Mouse (Mus musculus) megakaryocyte-erythroid progenitor cell, adult 5 weeks (primary cell): Measurements from ENCODE around the gene Shisa3. TPM values are rescaled to one million over a fixed set of nuclear protein-coding genes. Genes with fewer than 3 reads are reported as not detected.

Experiments
- polyA plus RNA-seq: library from polyadenylated mRNA; stranded (reverse); fragments of >175 nt; gene quantifications from 2 replicates; pipeline ENCODE4 v1.2.3, GENCODE M21; 2012

Gene Shisa3
- polyA plus RNA-seq, result 0.13 and 0.17 TPM in 2 replicates

GRCm38 (mm10) chr5:67607804-67608673 is at the start of gene Shisa3:
Gene Shisa3 (plus strand): TSS chr5:67607882.

Other genes starting within 250 kb of the Shisa3 start
- gene Bend4, start 179.6 kb upstream of the Shisa3 start, polyA plus RNA-seq, result 0.49 and 1.1 TPM in 2 replicates
- gene Atp8a1, start 239.6 kb downstream of the Shisa3 start, polyA plus RNA-seq, result 15.5 and 19.3 TPM in 2 replicates